Mouse (Mus musculus): ENCODE measurements around the gene Ywhab. TPM values are rescaled to one million over a fixed set of nuclear protein-coding genes. Genes with fewer than 3 reads are reported as not detected.

Gene Ywhab
- polyA plus RNA-seq, 1 experiment from 2014 or later: 445 TPM

DNA sequence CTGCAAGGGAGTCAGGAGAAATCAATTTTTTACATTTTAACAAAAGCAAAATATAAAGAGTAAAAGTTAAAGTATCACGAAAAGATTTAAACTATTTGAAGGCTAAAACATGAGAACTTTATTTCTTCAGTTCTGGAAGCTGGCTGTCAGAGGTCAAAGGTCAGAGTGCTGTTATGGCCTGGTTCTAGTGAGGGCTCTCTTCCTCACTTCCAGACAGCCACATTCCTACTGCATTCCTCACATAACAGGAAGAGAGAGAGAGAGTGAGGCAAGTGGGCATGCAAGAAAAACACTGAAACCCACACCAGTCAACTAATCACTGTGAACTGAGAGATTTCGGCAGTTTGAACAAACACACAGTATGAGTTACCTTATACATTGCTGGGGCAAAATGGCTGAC is 20.7 kb upstream of the Ywhab start:
- Histone ChIP-seq H3K4me2 (replicated peaks) (no peak overlapping the region), H3K27ac (no peak overlapping the region), H3K9ac (no peak overlapping the region), H3K9me3 (ENCODE audit: control insufficient read depth, low read length) (0 out of 2 replicates have a peak, but pooled peaks cover 7% of the 10 kb centered on the region), H3K27me3 (ENCODE audit: control insufficient read depth, insufficient read depth, low read length) (no peaks in the 10 kb centered on the region), H3K4me3 (replicated peaks; ENCODE audit: low read length) (no peak overlapping the region), H3K36me3 (replicated peaks; ENCODE audit: control insufficient read depth, insufficient read depth) (no peaks in the 10 kb centered on the region), H3K4me1 (replicated peaks; ENCODE audit: control insufficient read depth, insufficient read depth, low read length) (no peaks in the 10 kb centered on the region)
- DNase-seq (ENCODE audit: low spot score) (no peak), ATAC-seq (ENCODE audit: low FRiP score) (no peak)
- WGBS: 89% methylated on average over 2 of the region's 2 CpGs

DNA sequence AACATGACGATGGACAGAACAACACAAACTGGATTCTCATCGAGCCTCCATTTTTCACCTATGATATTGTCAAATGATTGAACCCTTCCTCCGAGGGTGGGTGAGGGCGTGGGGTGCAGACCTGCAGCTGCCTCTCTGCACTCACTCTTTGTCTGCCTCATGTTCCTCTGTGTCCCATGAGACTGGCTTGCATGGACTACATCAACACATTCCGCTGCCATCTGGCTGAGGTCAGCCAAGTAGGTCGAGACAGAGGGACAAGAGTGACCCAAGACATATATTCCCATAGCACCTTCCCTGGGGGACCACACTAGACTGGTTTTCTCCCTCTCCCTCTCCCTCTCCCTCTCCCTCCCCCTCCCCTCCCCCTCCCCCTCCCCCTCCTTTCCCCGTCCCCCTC is 18.3 kb upstream of the Ywhab start:
- no peak for DNase-seq (ENCODE audit: low spot score)
- Histone ChIP-seq H3K36me3 (replicated peaks; ENCODE audit: control insufficient read depth, insufficient read depth) (no peaks in the 10 kb centered on the region), H3K27me3 (ENCODE audit: control insufficient read depth, insufficient read depth, low read length) (no peaks in the 10 kb centered on the region), H3K4me1 (replicated peaks; ENCODE audit: control insufficient read depth, insufficient read depth, low read length) (no peaks in the 10 kb centered on the region), H3K9me3 (ENCODE audit: control insufficient read depth, low read length) (0 out of 2 replicates have a peak, but pooled peaks cover 7% of the 10 kb centered on the region), H3K9ac (no peak overlapping the region), H3K27ac (no peak overlapping the region), H3K4me3 (replicated peaks; ENCODE audit: low read length) (no peak overlapping the region), H3K4me2 (replicated peaks) (no peak overlapping the region)
- ATAC-seq (ENCODE audit: low FRiP score): no peak
- WGBS: 81% methylated on average over 6 of the region's 7 CpGs

DNA sequence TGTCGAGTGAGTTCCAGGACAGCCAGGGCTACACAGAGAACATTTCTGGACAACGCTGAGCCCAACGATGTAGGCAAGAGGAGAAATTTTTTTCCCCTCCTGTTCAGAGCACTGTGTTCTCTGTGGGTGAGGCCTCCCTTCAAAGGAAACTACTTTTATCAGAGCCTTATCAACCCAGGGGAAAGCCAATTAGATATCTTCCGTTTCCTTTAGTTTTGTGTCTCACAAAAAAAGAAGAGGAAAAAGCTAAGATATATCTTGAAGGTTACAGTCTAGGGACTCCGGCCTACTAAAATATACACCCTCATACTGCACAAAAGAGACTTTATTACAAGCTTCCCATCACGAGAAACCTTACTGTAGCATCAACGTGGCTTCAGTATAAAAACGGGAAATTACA is 7.5 kb upstream of the Ywhab start:
- Histone ChIP-seq H3K4me2 (replicated peaks) (no peak overlapping the region), H3K36me3 (replicated peaks; ENCODE audit: control insufficient read depth, insufficient read depth) (no peaks in the 10 kb centered on the region), H3K9me3 (ENCODE audit: control insufficient read depth, low read length) (no peaks in the 10 kb centered on the region), H3K4me1 (replicated peaks; ENCODE audit: control insufficient read depth, insufficient read depth, low read length) (no peaks in the 10 kb centered on the region), H3K27ac (no peak overlapping the region), H3K27me3 (ENCODE audit: control insufficient read depth, insufficient read depth, low read length) (no peaks in the 10 kb centered on the region), H3K9ac (no peak overlapping the region), H3K4me3 (replicated peaks; ENCODE audit: low read length) (no peak overlapping the region)
- DNase-seq (ENCODE audit: low spot score): no peak
- ATAC-seq (ENCODE audit: low FRiP score): no peak
- WGBS: 85% methylated on average over 8 of the region's 8 CpGs

DNA sequence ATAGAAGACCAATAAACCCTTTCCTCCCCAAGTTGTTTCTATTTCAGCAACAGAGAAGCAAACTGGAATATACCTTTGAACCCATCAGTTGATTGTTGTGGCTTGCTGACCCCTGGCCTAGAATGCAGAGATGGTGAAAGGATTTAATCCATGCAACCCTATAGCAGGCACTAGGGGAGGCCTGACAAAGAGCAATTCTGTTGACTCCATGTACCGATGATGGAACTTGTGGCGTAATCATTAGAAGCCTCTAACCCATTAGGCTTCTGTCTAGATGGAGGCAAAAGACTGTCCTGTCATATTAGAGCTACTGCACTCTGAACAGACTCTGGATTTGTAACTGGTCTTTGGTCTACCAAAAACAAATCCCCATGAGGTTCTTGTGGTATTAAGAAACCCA is 1.9 kb upstream of the Ywhab start:
- Histone ChIP-seq H3K36me3 (replicated peaks; ENCODE audit: control insufficient read depth, insufficient read depth) (peaks cover 6% of the 10 kb centered on the region), H3K27ac (no peak overlapping the region), H3K4me1 (replicated peaks; ENCODE audit: control insufficient read depth, insufficient read depth, low read length) (peaks cover 28% of the 10 kb centered on the region), H3K4me2 (replicated peaks) (no peak overlapping the region), H3K27me3 (ENCODE audit: control insufficient read depth, insufficient read depth, low read length) (no peaks in the 10 kb centered on the region), H3K9me3 (ENCODE audit: control insufficient read depth, low read length) (no peaks in the 10 kb centered on the region), H3K9ac (no peak overlapping the region), H3K4me3 (replicated peaks; ENCODE audit: low read length) (no peak overlapping the region)
- WGBS: 97% methylated on average over 2 of the region's 2 CpGs
- no peak for DNase-seq (ENCODE audit: low spot score)
- ATAC-seq (ENCODE audit: low FRiP score): no peak

- Histone ChIP-seq H3K4me3 (replicated peaks; ENCODE audit: low read length) (peak overlapping the region; percentile 87), H3K9me3 (ENCODE audit: control insufficient read depth, low read length) (no peaks in the 10 kb centered on the region), H3K9ac (peak overlapping the region; percentile 88), H3K4me2 (replicated peaks) (peak overlapping the region; percentile 80), H3K27me3 (ENCODE audit: control insufficient read depth, insufficient read depth, low read length) (no peaks in the 10 kb centered on the region), H3K4me1 (replicated peaks; ENCODE audit: control insufficient read depth, insufficient read depth, low read length) (peaks cover 32% of the 10 kb centered on the region), H3K36me3 (replicated peaks; ENCODE audit: control insufficient read depth, insufficient read depth) (peaks cover 12% of the 10 kb centered on the region), H3K27ac (peak overlapping the region; percentile 92)
- WGBS: under 1% methylated on average over 77 of the region's 79 CpGs
- peak; percentile 91 for DNase-seq (ENCODE audit: low spot score)
- peak; percentile 100 for ATAC-seq (ENCODE audit: low FRiP score)
These were observed 460 bp downstream of the Ywhab start for GRCm38 (mm10) chr2:163994977-163995862.

DNA sequence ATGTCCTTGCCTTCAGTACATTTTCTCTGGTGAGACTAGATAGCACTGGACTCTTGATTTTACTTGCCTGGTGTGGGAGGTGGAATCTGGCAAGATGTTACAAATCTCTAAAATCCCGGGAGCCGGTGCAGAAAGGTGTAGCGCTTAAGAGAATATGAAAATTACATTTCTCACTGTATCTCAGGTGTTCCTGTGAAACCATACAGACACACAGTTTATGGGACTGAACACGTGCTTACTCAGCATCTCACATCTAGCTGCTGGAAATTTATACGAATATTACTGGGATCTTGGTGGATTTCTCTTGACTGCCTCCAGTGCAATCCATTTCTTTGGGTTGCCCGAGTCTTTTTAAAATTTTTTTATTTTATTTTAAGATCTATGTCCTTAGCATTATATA is 1.5 kb downstream of the Ywhab start:
- Histone ChIP-seq H3K36me3 (replicated peaks; ENCODE audit: control insufficient read depth, insufficient read depth) (peaks cover 12% of the 10 kb centered on the region), H3K9me3 (ENCODE audit: control insufficient read depth, low read length) (no peaks in the 10 kb centered on the region), H3K27ac (no peak overlapping the region), H3K27me3 (ENCODE audit: control insufficient read depth, insufficient read depth, low read length) (no peaks in the 10 kb centered on the region), H3K4me3 (replicated peaks; ENCODE audit: low read length) (peak overlapping the region; percentile 87), H3K4me2 (replicated peaks) (peak overlapping the region; percentile 80), H3K9ac (peak overlapping the region; percentile 88), H3K4me1 (replicated peaks; ENCODE audit: control insufficient read depth, insufficient read depth, low read length) (peaks cover 32% of the 10 kb centered on the region)
- no peak for ATAC-seq (ENCODE audit: low FRiP score)
- WGBS: 83% methylated on average over 6 of the region's 6 CpGs
- DNase-seq (ENCODE audit: low spot score): no peak

DNA sequence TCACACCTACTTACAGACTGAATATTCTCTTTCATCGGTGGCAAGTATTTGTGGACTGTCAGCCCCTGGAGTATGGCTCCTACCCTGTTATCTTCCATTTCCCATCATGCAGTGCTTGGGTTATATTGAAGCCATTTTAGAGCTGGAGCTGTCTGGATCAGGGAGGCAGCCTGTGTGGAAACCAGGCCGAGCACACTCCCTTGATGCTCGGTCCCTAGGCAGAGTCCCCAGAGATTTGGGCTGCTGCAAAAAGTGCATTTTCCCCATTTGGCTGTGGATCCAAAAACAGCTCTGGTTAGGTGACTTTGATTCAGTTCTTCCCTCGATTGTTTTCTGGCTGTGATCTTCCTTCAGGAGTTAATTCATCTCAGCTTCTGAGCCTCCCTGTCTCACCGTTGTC is 2.1 kb downstream of the Ywhab start:
- peak overlapping the region; percentile 31; the same call in 1 of the 2 replicates for H3K9ac ChIP-seq
- 71% methylated on average over 5 of the region's 5 CpGs for WGBS
- no peak overlapping the region for H3K4me3 ChIP-seq (replicated peaks; ENCODE audit: low read length)

DNA sequence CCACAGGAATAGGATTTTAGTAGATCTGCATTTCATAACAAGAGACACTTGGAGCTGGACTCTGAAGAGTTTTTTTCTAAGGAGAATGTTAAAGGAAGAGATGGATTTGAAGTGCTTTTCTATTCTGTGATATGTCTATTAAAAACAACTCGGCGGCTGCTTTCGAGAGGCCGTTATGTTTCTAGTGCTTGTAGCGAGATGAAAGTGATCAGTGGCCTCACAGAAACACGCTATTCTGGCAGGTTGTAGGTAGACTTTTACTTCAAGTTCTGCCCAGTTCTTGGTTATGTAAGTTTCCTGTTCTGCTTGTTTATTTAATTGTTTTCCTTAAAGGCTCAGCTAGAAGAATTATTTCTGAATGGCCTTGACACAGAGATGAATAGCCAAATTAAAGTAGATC is 4.2 kb downstream of the Ywhab start:
- peaks cover 12% of the 10 kb centered on the region for H3K36me3 ChIP-seq (replicated peaks; ENCODE audit: control insufficient read depth, insufficient read depth)
- H3K9me3 ChIP-seq (ENCODE audit: control insufficient read depth, low read length): no peaks in the 10 kb centered on the region
- WGBS: 93% methylated on average over 6 of the region's 6 CpGs
- H3K27ac ChIP-seq: no peak overlapping the region
- H3K4me2 ChIP-seq (replicated peaks): no peak overlapping the region
- H3K27me3 ChIP-seq (ENCODE audit: control insufficient read depth, insufficient read depth, low read length): no peaks in the 10 kb centered on the region
- DNase-seq (ENCODE audit: low spot score): no peak
- no peak for ATAC-seq (ENCODE audit: low FRiP score)
- H3K4me1 ChIP-seq (replicated peaks; ENCODE audit: control insufficient read depth, insufficient read depth, low read length): peaks cover 28% of the 10 kb centered on the region
- H3K4me3 ChIP-seq (replicated peaks; ENCODE audit: low read length): no peak overlapping the region
- H3K9ac ChIP-seq: no peak overlapping the region

More for the DNA sequence above, 2.1 kb downstream of the Ywhab start:
- ATAC-seq (ENCODE audit: low FRiP score) (no peak), DNase-seq (ENCODE audit: low spot score) (no peak)
- H3K4me2 ChIP-seq (replicated peaks): peak overlapping the region; percentile 80
- H3K36me3 ChIP-seq (replicated peaks; ENCODE audit: control insufficient read depth, insufficient read depth): peaks cover 12% of the 10 kb centered on the region
- H3K4me1 ChIP-seq (replicated peaks; ENCODE audit: control insufficient read depth, insufficient read depth, low read length): peaks cover 32% of the 10 kb centered on the region
- no peak overlapping the region for H3K27ac ChIP-seq
- H3K27me3 ChIP-seq (ENCODE audit: control insufficient read depth, insufficient read depth, low read length): no peaks in the 10 kb centered on the region
- no peaks in the 10 kb centered on the region for H3K9me3 ChIP-seq (ENCODE audit: control insufficient read depth, low read length)

GRCm38 (mm10) chr2:164002637-164003036 is 7.9 kb downstream of the Ywhab start:
- H3K27me3 ChIP-seq (ENCODE audit: control insufficient read depth, insufficient read depth, low read length): no peaks in the 10 kb centered on the region
- H3K9me3 ChIP-seq (ENCODE audit: control insufficient read depth, low read length): no peaks in the 10 kb centered on the region
- 100% methylated on average over 3 of the region's 3 CpGs for WGBS

More at GRCm38 (mm10) chr2:164002637-164003036, 7.9 kb downstream of the Ywhab start:
- Histone ChIP-seq H3K9ac (no peak overlapping the region), H3K4me1 (replicated peaks; ENCODE audit: control insufficient read depth, insufficient read depth, low read length) (0 out of 2 replicates have a peak, but pooled peaks cover 13% of the 10 kb centered on the region), H3K4me2 (replicated peaks) (no peak overlapping the region), H3K36me3 (replicated peaks; ENCODE audit: control insufficient read depth, insufficient read depth) (peaks cover 9% of the 10 kb centered on the region), H3K4me3 (replicated peaks; ENCODE audit: low read length) (no peak overlapping the region), H3K27ac (no peak overlapping the region)
- DNase-seq (ENCODE audit: low spot score) (no peak), ATAC-seq (ENCODE audit: low FRiP score) (no peak)

Data from hindbrain, embryonic 14.5 days (tissue).